Mouse (Mus musculus) spleen, postnatal 36 days (tissue): ENCODE measurements around the gene Trcg1.
"Not testable (repeated sequence)": the region's sequence is repeated elsewhere in the genome, so short reads cannot be mapped to it uniquely, and the experiment has no call there.

Experiments
- DNase-seq, 2 experiments: peaks; one replicate each; pipeline ENCODE4 v3.0.0; 2022; ENCODE audit warnings: low spot score in 2 of 2, mixed read lengths in 1 of 2

Trcg1 gene

GRCm38 (mm10) chr9:57236256-57236655, at the start of gene Trcg1:
Gene Trcg1 (plus strand): TSS chr9:57236556.
- DNase-seq = no peak

- no peak for DNase-seq
These were observed 39.6 kb upstream of the Trcg1 start for GRCm38 (mm10) chr9:57196708-57197107.

- no peak for DNase-seq
These were observed 38.9 kb upstream of the Trcg1 start for GRCm38 (mm10) chr9:57197414-57197813.

GRCm38 (mm10) chr9:57202981-57203380, 33.4 kb upstream of the Trcg1 start:
- DNase-seq = no peak

GRCm38 (mm10) chr9:57203571-57203970, 32.8 kb upstream of the Trcg1 start:
- not testable (repeated sequence) for DNase-seq

- no peak for DNase-seq
These were observed 29.5 kb upstream of the Trcg1 start for GRCm38 (mm10) chr9:57206896-57207295.

GRCm38 (mm10) chr9:57209316-57209715, 27.0 kb upstream of the Trcg1 start:
- peak in 1 of 2 experiments; percentile 32 for DNase-seq

- DNase-seq = no peak
These were observed 23.7 kb upstream of the Trcg1 start for GRCm38 (mm10) chr9:57212448-57213222.

GRCm38 (mm10) chr9:57214500-57214899, 21.9 kb upstream of the Trcg1 start:
- DNase-seq = no peak

GRCm38 (mm10) chr9:57217220-57217619, 19.1 kb upstream of the Trcg1 start:
- no peak for DNase-seq

- no peak for DNase-seq
These were observed 17.6 kb upstream of the Trcg1 start for GRCm38 (mm10) chr9:57218776-57219175.

GRCm38 (mm10) chr9:57219511-57219910, 16.8 kb upstream of the Trcg1 start:
- no peak for DNase-seq

GRCm38 (mm10) chr9:57220356-57220755, 16.0 kb upstream of the Trcg1 start:
- peak; percentile 25 to 29 for DNase-seq

GRCm38 (mm10) chr9:57223341-57223740, 13.0 kb upstream of the Trcg1 start:
- no peak for DNase-seq

GRCm38 (mm10) chr9:57225780-57226627, 10.4 kb upstream of the Trcg1 start:
- peak; percentile 16 to 54 for DNase-seq

- not testable (repeated sequence) for DNase-seq
These were observed 9.7 kb upstream of the Trcg1 start for GRCm38 (mm10) chr9:57226628-57227122.

- DNase-seq = no peak
These were observed 9.2 kb upstream of the Trcg1 start for GRCm38 (mm10) chr9:57227203-57227602.

GRCm38 (mm10) chr9:57228186-57228585, 8.2 kb upstream of the Trcg1 start:
- DNase-seq = no peak

GRCm38 (mm10) chr9:57229726-57230125, 6.6 kb upstream of the Trcg1 start:
- DNase-seq = no peak

- DNase-seq = no peak
These were observed 6.1 kb upstream of the Trcg1 start for GRCm38 (mm10) chr9:57230146-57230783.

- no peak for DNase-seq
These were observed 4.7 kb upstream of the Trcg1 start for GRCm38 (mm10) chr9:57231536-57232255.
